Mouse (Mus musculus) myocyte (in vitro differentiated cells): ENCODE data around the gene Amt. TPM values are rescaled to one million over a fixed set of nuclear protein-coding genes. Genes with fewer than 3 reads are reported as not detected.

Source experiments
- H3K27me3 ChIP-seq: one replicate; pipeline ENCODE4 v1.6.1; 2011; ENCODE audit not compliant: control insufficient read depth, insufficient read depth, insufficient read length
- H3K36me3 ChIP-seq: one replicate; pipeline ENCODE4 v1.6.1; 2011; ENCODE audit not compliant: control insufficient read depth, insufficient read depth
- H3K4me2 ChIP-seq: one replicate; pipeline ENCODE4 v1.6.1; 2011; ENCODE audit warnings: low read depth, control low read depth
- H3K4me3 ChIP-seq: one replicate; pipeline ENCODE4 v1.5.1; 2011; ENCODE audit warnings: mild to moderate bottlenecking, control low read depth, moderate library complexity
- H3K79me2 ChIP-seq: one replicate; pipeline ENCODE4 v1.6.1; 2011; ENCODE audit not compliant: control insufficient read depth, insufficient read depth
- H3ac ChIP-seq: one replicate; pipeline ENCODE4 v1.6.1; 2011; ENCODE audit not compliant: control insufficient read depth, insufficient read length
- CEBPB ChIP-seq: IDR thresholded peaks from 2 replicates; pipeline ENCODE4 v1.6.1; 2011; ENCODE audit warnings: mild to moderate bottlenecking, moderate library complexity; ENCODE audit not compliant: poor library complexity, insufficient read depth, severe bottlenecking
- E2F4 ChIP-seq: IDR thresholded peaks from one replicate; pipeline ENCODE4 v1.6.1; 2011; ENCODE audit warnings: mild to moderate bottlenecking, control low read depth, moderate library complexity; ENCODE audit not compliant: insufficient read depth
- MAX ChIP-seq: IDR thresholded peaks from one replicate; pipeline ENCODE4 v1.6.1; 2011; ENCODE audit warnings: low read depth, mild to moderate bottlenecking, control low read depth
- MYOD1 ChIP-seq, 3 experiments: IDR thresholded peaks; one replicate each; pipeline ENCODE4 v1.6.1; 2011; ENCODE audit warnings: control low read depth in 2 of 3, low read depth in 2 of 3, mild to moderate bottlenecking in 2 of 3, moderate library complexity in 1 of 3; ENCODE audit not compliant: insufficient read length in 2 of 3, control insufficient read depth in 1 of 3
- MYOG ChIP-seq, 3 experiments: IDR thresholded peaks; one replicate each; pipeline ENCODE4 v1.6.1; 2011; ENCODE audit warnings: control low read depth in 2 of 3, low read depth in 2 of 3, mild to moderate bottlenecking in 2 of 3; ENCODE audit not compliant: insufficient read length in 2 of 3, control insufficient read depth in 1 of 3, insufficient read depth in 1 of 3
- POLR2A ChIP-seq: IDR thresholded peaks from one replicate; pipeline ENCODE4 v1.6.1; 2011; ENCODE audit warnings: low read depth, mild to moderate bottlenecking, control low read depth, moderate library complexity; ENCODE audit not compliant: insufficient read length
- POLR2AphosphoS2 ChIP-seq: IDR thresholded peaks from one replicate; pipeline ENCODE4 v1.6.1; 2011; ENCODE audit warnings: low read depth, control low read depth; ENCODE audit not compliant: insufficient read length
- REST ChIP-seq: IDR thresholded peaks from one replicate; pipeline ENCODE4 v1.6.1; 2011; ENCODE audit warnings: mild to moderate bottlenecking, control low read depth, moderate library complexity; ENCODE audit not compliant: insufficient read depth, insufficient read length
- SRF ChIP-seq: IDR thresholded peaks from one replicate; pipeline ENCODE4 v1.6.1; 2011; ENCODE audit warnings: low read depth; ENCODE audit not compliant: control insufficient read depth, insufficient read length
- TCF12 ChIP-seq: IDR thresholded peaks from one replicate; pipeline ENCODE4 v1.6.1; 2011; ENCODE audit warnings: mild to moderate bottlenecking, control low read depth; ENCODE audit not compliant: poor library complexity, insufficient read depth, severe bottlenecking
- TCF3 ChIP-seq: IDR thresholded peaks from one replicate; pipeline ENCODE4 v1.6.1; 2011; ENCODE audit warnings: low read depth, control low read depth; ENCODE audit not compliant: insufficient read length
- USF1 ChIP-seq: IDR thresholded peaks from one replicate; pipeline ENCODE4 v1.6.1; 2011; ENCODE audit warnings: low read depth, mild to moderate bottlenecking, control low read depth, moderate library complexity
- polyA plus RNA-seq: library from polyadenylated mRNA; unstranded; fragments of >200 nt; fragmentation: generic; extraction: Trizol; gene quantifications from one replicate; pipeline ENCODE4 v1.2.1, GENCODE M21; 2012; ENCODE audit warnings: missing spikeins

Gene Amt
- polyA plus RNA-seq, 1 experiment = 2.1 TPM

DNA sequence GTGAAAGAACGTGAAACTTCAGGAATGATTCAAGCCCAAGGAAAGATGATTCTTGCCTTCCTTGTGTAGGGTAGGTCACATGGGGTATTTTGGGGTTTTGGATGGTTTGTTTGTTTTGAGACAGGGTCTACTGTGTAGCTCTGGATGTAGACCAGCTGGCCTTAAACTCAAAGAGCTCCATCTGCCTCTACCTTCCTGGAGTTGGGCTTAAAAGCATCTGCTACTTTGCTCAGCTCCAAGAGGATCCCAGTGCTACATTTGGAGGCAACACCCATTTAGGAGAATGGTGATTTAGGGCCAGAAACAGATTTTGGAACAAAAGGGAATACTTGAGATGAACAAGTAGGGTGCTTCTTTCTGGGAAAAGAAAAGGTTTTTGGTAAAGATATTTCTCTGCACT is 28.1 kb downstream of the Amt start:
- no peak overlapping the region for H3K4me3 ChIP-seq
- H3K36me3 ChIP-seq = peaks cover 27% of the 10 kb centered on the region
- peaks cover 93% of the 10 kb centered on the region for H3K79me2 ChIP-seq
- TF ChIP-seq CEBPB (no peak), MYOD1 (IDR thresholded peaks at IDR 0.05; ENCODE audit: control insufficient read depth in 1 of 3, insufficient read length in 2 of 3, low read depth in 2 of 3) (no peak), MYOG (IDR thresholded peaks at IDR 0.05; ENCODE audit: control insufficient read depth in 1 of 3, insufficient read depth in 1 of 3, insufficient read length in 2 of 3, low read depth in 2 of 3) (no peak), TCF12 (no peak), REST (no peak), E2F4 (no peak), POLR2A (no peak), SRF (no peak), TCF3 (no peak), USF1 (no peak), MAX (no peak), POLR2AphosphoS2 (no peak)
- H3K27me3 ChIP-seq = no peaks in the 10 kb centered on the region
- no peak overlapping the region for H3K4me2 ChIP-seq
- no peak overlapping the region for H3ac ChIP-seq

DNA sequence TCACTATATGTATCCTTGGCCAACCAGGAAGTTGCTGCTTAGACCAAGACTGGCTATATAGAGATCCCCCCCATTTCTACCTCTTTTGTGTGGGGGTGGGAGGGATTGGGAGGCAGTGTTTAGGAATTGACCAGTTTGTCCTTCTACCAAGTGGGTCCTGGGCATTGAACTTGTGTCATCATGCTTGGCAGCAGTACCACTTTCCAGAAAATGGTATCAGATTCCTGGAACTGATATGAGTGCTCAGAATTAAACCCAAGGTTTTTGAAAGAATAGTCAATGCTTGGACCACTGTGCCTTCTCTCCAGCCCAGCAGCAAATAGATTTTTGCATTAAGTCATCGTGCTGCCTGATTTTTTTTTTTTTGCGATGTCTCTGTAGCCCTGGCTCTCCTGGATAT is 29.2 kb downstream of the Amt start:
- no peak overlapping the region for H3ac ChIP-seq
- H3K4me3 ChIP-seq = no peak overlapping the region
- TF ChIP-seq POLR2AphosphoS2 = no peak
- no peak for TF ChIP-seq USF1
- no peak for TF ChIP-seq MAX
- no peak for TF ChIP-seq REST
- TF ChIP-seq TCF12 = no peak
- no peak for TF ChIP-seq TCF3
- TF ChIP-seq MYOG (IDR thresholded peaks at IDR 0.05; ENCODE audit: control insufficient read depth in 1 of 3, insufficient read depth in 1 of 3, insufficient read length in 2 of 3, low read depth in 2 of 3) = no peak
- TF ChIP-seq SRF = no peak
- TF ChIP-seq POLR2A = no peak
- no peak for TF ChIP-seq E2F4
- no peak for TF ChIP-seq MYOD1 (IDR thresholded peaks at IDR 0.05; ENCODE audit: control insufficient read depth in 1 of 3, insufficient read length in 2 of 3, low read depth in 2 of 3)
- TF ChIP-seq CEBPB = no peak
- H3K36me3 ChIP-seq = peaks cover 27% of the 10 kb centered on the region
- no peak overlapping the region for H3K4me2 ChIP-seq
- no peaks in the 10 kb centered on the region for H3K27me3 ChIP-seq
- peaks cover 82% of the 10 kb centered on the region for H3K79me2 ChIP-seq

DNA sequence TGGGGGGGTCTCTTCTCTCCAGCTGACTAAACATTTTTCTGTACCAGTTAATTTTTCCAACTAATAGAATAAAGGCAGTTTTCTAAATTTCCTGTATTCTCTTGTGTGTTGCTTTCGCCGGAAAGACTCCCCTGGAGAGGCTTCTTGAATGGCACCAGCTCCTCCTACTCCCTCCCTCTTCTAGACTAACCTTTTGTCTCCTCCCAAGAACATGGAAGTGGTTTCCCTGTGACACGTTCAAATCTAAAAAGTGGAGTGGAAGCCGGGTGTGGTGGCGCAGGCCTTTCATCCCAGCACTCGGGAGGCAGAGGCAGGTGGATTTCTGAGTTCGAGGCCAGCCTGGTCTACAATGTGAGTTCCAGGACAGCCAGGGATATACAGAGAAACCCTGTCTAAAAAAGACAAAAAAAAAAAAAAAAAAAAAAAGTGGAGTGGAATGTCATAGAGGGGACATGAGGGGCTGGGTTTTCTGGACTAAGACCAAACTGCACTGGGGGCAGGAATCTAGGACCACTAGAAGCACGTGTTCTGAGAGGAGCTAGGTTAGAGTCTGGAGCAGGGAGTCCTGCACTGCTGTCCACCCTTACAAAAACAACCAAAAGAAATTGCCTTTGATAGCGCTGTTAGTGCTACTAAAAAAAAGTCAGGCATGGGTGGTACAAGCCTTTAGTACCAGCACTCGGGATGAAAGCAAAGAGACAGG is 41.3 kb downstream of the Amt start:
- H3K27me3 ChIP-seq = no peaks in the 10 kb centered on the region
- H3K79me2 ChIP-seq = peaks cover 12% of the 10 kb centered on the region
- TF ChIP-seq POLR2A = no peak
- TF ChIP-seq CEBPB = no peak
- no peak for TF ChIP-seq POLR2AphosphoS2
- H3K4me3 ChIP-seq = no peak overlapping the region
- no peak overlapping the region for H3ac ChIP-seq
- peak overlapping the region; percentile 94 for H3K4me2 ChIP-seq
- H3K36me3 ChIP-seq = peaks cover 20% of the 10 kb centered on the region

DNA sequence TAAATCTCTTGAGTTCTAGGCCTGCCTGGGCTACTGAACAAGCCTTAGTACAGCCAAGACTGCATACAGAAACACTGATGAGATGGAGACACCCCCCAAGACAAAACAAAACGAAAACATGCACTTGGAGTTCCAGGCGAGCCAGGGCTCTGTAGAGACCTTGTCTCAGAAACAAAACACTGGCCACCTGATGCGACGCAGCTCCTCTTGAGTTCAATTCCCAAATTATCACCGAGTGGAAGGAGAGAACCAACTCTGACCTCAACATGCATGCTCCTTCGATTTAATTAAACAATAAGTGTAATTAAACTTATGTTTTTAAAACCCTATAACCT is 41.9 kb downstream of the Amt start:
- Histone ChIP-seq H3ac (peak overlapping the region; percentile 84), H3K4me3 (peak overlapping the region; percentile 56), H3K79me2 (peaks cover 12% of the 10 kb centered on the region), H3K36me3 (peaks cover 16% of the 10 kb centered on the region), H3K27me3 (no peaks in the 10 kb centered on the region), H3K4me2 (peak overlapping the region; percentile 94)
- TF ChIP-seq MYOG (IDR thresholded peaks at IDR 0.05; ENCODE audit: control insufficient read depth in 1 of 3, insufficient read depth in 1 of 3, insufficient read length in 2 of 3, low read depth in 2 of 3) (no peak), POLR2A (no peak), MAX (no peak), CEBPB (no peak), E2F4 (no peak), POLR2AphosphoS2 (no peak), USF1 (no peak), REST (no peak), SRF (no peak), TCF12 (no peak), TCF3 (no peak), MYOD1 (IDR thresholded peaks at IDR 0.05; ENCODE audit: control insufficient read depth in 1 of 3, insufficient read length in 2 of 3, low read depth in 2 of 3) (no peak)
